Mouse (Mus musculus) intestine, embryonic 15.5 days (tissue): ENCODE measurements around the gene Cfd. TPM values are rescaled to one million over a fixed set of nuclear protein-coding genes. Genes with fewer than 3 reads are reported as not detected.

ENCODE experiments used
- ATAC-seq: fragments of 200-750 bp; cut with Nextera tagmentation; 2 replicates; pipeline ENCODE4 v1.8.0; 2017; ENCODE audit warnings: moderate TSS enrichment, moderate library complexity
- H3K27ac ChIP-seq: fragments of 300-500 bp; sonication (generic); 2 replicates; pipeline ENCODE4 v1.5.1; 2015; ENCODE audit warnings: mild to moderate bottlenecking, inconsistent platforms
- H3K27me3 ChIP-seq: fragments of 300-500 bp; sonication (generic); replicated peaks from 2 replicates; pipeline ENCODE4 v1.6.1; 2015; ENCODE audit warnings: inconsistent platforms
- H3K36me3 ChIP-seq: fragments of 300-500 bp; sonication (generic); 2 replicates; pipeline ENCODE4 v1.6.1; 2015; ENCODE audit warnings: inconsistent platforms
- H3K4me1 ChIP-seq: fragments of 300-500 bp; sonication (generic); replicated peaks from 2 replicates; pipeline ENCODE4 v1.6.1; 2015; ENCODE audit warnings: inconsistent platforms
- H3K4me2 ChIP-seq: fragments of 300-500 bp; sonication (generic); replicated peaks from 2 replicates; pipeline ENCODE4 v1.6.1; 2015; ENCODE audit warnings: mild to moderate bottlenecking, inconsistent platforms
- H3K4me3 ChIP-seq: fragments of 300-500 bp; sonication (generic); replicated peaks from 2 replicates; pipeline ENCODE4 v1.5.1; 2015; ENCODE audit warnings: inconsistent platforms
- H3K9ac ChIP-seq: fragments of 300-500 bp; sonication (generic); 2 replicates; pipeline ENCODE4 v1.6.1; 2015; ENCODE audit warnings: inconsistent platforms
- H3K9me3 ChIP-seq: fragments of 300-500 bp; sonication (generic); 2 replicates; pipeline ENCODE4 v1.6.1; 2016; ENCODE audit warnings: inconsistent platforms
- WGBS: fragments of 180-500 bp; shearing (Covaris S2); methylation state at CpG from one replicate; pipeline ENCODE4 v1.1.7; 2015; 5-methylcytosine and 5-hydroxymethylcytosine counted together
- polyA plus RNA-seq: library from polyadenylated mRNA; unstranded; fragments of >200 nt; fragmentation: Nextera tagmentation; extraction: Ambion mirVana; gene quantifications from 2 replicates; pipeline ENCODE4 v1.2.1, GENCODE M21; 2015

Cfd gene
- polyA plus RNA-seq, 1 experiment from 2014 or later, result not detected

DNA sequence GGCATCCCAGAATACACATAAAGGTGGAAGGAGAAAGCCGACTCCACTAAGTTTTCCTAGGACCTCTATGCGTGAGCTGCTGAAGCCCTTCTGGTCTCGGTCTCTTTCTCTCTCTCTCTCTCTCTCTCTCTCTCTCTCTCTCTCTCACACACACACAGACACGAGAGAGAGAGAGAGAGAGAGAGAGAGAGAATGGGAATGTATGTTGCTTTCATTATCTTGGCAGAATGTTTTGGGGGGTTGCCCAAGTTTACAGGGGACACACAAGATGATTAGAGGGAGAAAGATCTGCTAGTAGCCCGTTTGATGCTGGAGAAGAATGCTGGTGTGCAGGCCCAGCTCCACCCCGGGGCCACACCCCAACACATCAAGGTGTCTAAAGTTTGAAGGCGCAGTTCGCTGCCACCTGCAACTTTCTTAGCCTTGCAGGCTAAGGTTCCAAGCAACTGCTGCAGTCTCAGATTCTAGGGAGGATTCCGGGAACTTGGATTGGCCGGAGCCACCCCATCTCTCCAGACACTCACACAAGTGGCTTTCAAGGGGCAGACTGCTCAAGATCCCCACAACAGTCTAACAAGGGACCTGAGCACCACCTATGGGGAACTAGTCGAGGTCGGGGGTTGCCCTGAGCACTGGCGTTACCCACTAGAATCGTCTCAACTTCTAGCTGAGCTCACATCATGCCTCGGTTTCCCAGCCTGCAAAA lies 35.3 kb downstream of the Cfd start:
- H3K4me3 ChIP-seq, result peak overlapping the region; percentile 98
- WGBS, result 5% methylated on average over 14 of the region's 15 CpGs
- peak overlapping the region; percentile 96 for H3K27ac ChIP-seq
- peak overlapping the region; percentile 92 for H3K4me2 ChIP-seq
- H3K4me1 ChIP-seq, result peaks cover 42% of the 10 kb centered on the region
- peaks cover 4% of the 10 kb centered on the region; the same call in 1 of the 2 replicates for H3K36me3 ChIP-seq
- peak; percentile 6; the same call in 1 of the 2 replicates for ATAC-seq
- H3K27me3 ChIP-seq, result peaks cover 25% of the 10 kb centered on the region
- H3K9me3 ChIP-seq, result no peaks in the 10 kb centered on the region
- peak overlapping the region; percentile 97 for H3K9ac ChIP-seq

GRCm38 (mm10) chr10:79926491-79927323 lies 36.1 kb downstream of the Cfd start, which contains the start of gene Arid3a:
Gene Arid3a, plus strand, starts transcription at chr10:79927043.
- H3K4me3 ChIP-seq, result peak within 1 kb of the TSS; percentile 98
- H3K9me3 ChIP-seq, result no peaks in the 10 kb centered on the region
- peak within 1 kb of the TSS; percentile 96 for H3K27ac ChIP-seq
- peak within 1 kb of the TSS; percentile 97 for H3K9ac ChIP-seq
- peaks cover 18% of the 10 kb centered on the region for H3K27me3 ChIP-seq
- H3K36me3 ChIP-seq, result peaks cover 12% of the 10 kb centered on the region
- WGBS, result under 1% methylated on average over 63 of the region's 63 CpGs
- H3K4me1 ChIP-seq, result peaks cover 40% of the 10 kb centered on the region
- peak; percentile 86 for ATAC-seq
- H3K4me2 ChIP-seq, result peak within 1 kb of the TSS; percentile 92

DNA sequence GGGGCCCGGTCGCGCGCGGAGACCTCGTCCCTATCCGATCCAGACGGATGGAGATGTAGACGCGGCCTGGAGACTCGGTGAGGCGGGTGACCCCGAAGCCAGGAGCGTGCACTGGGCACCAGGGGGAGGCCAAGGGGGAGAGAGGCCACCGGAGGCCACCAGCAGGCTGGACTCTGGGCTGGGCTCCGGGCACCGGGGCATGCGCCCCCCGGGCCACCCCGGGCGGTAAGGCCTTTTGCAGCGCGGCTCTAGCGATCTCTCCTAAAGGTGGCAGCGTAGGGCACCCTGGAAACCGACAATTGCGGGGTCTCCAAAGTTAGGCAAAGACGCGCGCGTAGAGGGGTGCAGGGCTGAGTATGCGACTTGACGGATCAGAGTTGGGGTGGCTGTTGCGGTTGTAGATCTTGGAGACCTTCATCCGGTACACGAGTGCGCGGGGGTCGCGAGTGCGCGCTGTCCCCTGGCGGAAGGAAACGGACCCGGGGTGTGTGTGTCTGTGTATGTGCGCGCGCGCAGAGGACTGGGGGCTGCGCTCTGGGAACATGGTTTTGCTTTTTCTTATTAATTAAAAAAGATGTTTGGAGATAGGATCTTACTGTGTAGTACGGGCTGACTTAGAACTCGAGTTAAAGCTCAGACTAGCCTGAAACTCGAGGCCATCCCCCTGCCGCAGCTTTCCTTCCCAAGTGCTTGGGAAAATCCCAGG lies 36.8 kb downstream of the Cfd start:
- Histone ChIP-seq H3K4me2 (peak overlapping the region; percentile 92), H3K9ac (peak overlapping the region; percentile 97), H3K27ac (peak overlapping the region; percentile 96), H3K4me3 (peak overlapping the region; percentile 98), H3K36me3 (peaks cover 20% of the 10 kb centered on the region), H3K4me1 (peaks cover 46% of the 10 kb centered on the region), H3K9me3 (no peaks in the 10 kb centered on the region), H3K27me3 (peaks cover 10% of the 10 kb centered on the region)
- WGBS, result under 1% methylated on average over 54 of the region's 54 CpGs
- peak; percentile 36 for ATAC-seq

DNA sequence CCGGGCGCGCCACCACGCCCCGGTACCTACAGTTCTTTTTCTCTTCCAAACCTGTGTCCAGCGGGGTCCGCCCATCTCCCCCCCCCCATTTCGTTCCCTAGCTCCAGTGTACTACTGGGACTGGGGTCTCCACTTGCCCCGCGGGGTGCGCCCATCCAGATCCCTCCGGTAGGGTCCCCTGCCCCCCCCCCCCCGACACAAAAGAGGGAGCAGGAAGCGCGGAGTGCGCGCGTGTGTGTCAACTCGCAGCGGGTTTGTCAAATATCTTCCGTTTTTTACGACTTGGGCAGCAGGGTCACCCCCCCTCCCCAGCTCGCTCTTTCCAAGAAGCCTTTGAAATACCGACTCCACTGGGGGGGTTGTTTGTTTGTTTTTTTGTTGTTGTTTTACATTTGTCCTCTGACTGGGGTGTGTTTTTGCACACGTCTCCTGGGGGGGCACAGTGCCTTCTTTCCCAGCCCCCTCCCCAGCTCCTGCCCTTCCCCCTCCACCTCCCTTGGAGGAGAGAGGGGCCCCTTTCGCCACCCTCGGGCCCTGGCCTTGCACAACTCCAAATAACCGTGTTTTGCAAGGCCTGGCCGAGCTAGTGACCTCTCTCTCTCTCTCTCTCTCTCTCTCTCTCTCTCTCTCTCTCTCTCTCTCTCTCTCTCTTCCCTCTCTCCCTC lies 37.5 kb downstream of the Cfd start:
- peak overlapping the region; percentile 97 for H3K9ac ChIP-seq
- H3K4me3 ChIP-seq, result peak overlapping the region; percentile 98
- H3K36me3 ChIP-seq, result peaks cover 21% of the 10 kb centered on the region
- H3K27me3 ChIP-seq, result peaks cover 3% of the 10 kb centered on the region; the same call in 1 of the 2 replicates
- H3K4me2 ChIP-seq, result peak overlapping the region; percentile 92
- WGBS, result 1% methylated on average over 29 of the region's 29 CpGs
- H3K4me1 ChIP-seq, result peaks cover 53% of the 10 kb centered on the region
- no peaks in the 10 kb centered on the region for H3K9me3 ChIP-seq
- peak; percentile 2; the same call in 1 of the 2 replicates for ATAC-seq
- H3K27ac ChIP-seq, result peak overlapping the region; percentile 96

DNA sequence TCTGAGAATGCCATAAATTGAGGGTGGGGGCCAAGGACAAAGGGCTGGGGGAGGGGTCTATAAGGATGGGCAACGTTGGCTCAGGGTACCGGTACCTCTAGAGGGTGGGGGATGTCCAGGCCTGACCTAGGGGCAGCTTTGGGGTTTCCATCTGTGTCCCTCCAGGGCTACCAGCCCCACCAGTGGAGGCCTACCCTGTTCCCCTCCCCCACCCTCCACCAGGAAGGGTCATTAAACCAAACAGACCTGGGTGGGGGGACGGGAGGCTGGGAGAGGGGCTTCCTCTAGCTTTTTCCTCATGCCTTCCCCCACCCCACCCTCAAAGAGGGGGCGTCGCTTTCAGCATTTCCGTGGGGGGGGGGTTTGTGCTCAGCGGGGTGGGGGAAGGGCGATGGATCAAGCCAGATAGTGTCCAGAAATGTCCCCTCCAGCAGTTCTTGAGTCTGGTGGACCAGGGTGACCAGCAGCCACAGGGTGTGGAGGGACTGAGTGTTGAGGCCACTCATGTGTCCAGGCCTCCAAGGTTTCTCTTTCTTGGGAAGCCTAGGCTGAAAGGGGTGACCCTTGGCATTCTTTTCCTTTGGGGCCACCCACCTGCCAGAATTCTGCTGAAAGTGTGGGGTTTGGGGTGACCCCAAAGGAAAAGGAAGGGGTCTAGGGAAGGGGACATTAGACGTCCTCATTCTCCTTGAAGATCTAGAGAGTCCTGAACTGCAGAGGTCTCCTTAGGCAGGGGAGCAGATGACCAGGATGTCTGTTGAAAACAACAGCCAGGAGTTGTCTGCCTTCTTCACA lies 38.5 kb downstream of the Cfd start:
- H3K27ac ChIP-seq, result peak overlapping the region; percentile 66
- no peaks in the 10 kb centered on the region for H3K9me3 ChIP-seq
- 14% methylated on average over 9 of the region's 9 CpGs for WGBS
- peak overlapping the region; percentile 98 for H3K4me3 ChIP-seq
- H3K4me1 ChIP-seq, result peaks cover 62% of the 10 kb centered on the region
- peak overlapping the region; percentile 36 for H3K9ac ChIP-seq
- H3K36me3 ChIP-seq, result peaks cover 21% of the 10 kb centered on the region
- H3K27me3 ChIP-seq, result no peaks in the 10 kb centered on the region
- H3K4me2 ChIP-seq, result peak overlapping the region; percentile 92
- ATAC-seq, result no peak

DNA sequence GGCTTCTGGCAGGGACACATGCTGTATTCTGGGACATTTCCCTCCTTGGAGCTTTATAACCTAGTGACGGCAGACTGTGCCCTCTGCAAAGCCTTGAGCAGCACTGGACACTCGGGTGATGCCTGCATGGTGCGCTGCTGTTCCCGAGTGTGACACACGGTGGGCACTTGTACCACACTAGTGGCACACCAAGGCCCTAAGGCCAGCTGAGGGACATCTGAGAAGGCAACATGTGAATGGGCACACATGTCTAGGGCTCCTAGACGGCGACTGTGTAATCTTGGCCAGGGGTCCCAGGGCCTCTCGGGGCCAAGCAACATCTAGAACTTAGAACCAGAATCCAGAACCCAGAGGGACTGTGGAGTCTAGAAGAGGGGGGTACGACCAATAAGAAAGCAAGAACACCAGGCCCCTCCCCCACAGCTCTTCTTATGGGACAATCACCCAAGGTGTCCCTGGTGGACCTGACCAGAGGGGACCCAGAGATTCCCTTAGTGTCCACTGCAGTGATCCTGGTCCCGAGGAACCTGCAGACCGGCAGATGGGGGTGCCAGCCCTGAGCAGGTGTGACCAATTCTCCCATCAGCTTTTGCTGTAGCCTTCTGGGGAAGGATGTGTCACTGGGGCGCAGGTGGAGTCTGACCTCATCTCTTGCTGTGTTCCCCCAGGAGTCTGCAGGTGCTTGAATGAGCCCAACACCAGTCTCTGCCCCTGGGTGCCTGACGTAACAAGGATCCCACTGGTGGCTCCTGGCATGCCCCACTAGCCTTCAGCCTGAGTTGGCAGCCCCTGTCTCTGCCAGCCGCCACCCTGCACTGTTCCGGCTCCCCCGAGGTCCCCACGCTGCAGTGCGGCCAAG lies 39.5 kb downstream of the Cfd start:
- 84% methylated on average over 18 of the region's 18 CpGs for WGBS
- Histone ChIP-seq H3K4me2 (peak overlapping the region; percentile 92), H3K4me3 (0 out of 2 replicates have a peak overlapping the region, but pooled peaks have one; percentile 2), H3K9ac (no peak overlapping the region), H3K27me3 (no peaks in the 10 kb centered on the region), H3K27ac (no peak overlapping the region), H3K9me3 (no peaks in the 10 kb centered on the region), H3K4me1 (peaks cover 66% of the 10 kb centered on the region), H3K36me3 (peaks cover 22% of the 10 kb centered on the region)
- no peak for ATAC-seq

DNA sequence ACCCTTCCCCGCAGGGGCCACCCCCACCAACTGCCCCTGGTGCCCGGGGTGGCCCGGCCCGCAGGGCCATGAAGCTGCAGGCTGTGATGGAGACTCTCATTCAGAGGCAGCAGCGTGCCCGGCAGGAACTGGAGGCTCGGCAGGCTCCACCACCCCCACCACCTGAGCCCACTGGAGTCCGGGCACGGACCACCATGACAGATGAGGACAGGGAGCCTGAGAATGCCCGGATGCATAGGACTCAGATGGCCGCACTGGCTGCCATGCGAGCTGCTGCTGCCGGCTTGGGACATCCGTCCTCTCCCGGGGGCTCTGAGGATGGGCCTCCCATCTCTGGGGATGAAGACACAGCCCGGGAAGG lies 40.2 kb downstream of the Cfd start:
- Histone ChIP-seq H3K27ac (no peak overlapping the region), H3K4me1 (peaks cover 68% of the 10 kb centered on the region), H3K4me2 (no peak overlapping the region), H3K9ac (no peak overlapping the region), H3K4me3 (no peak overlapping the region), H3K9me3 (no peaks in the 10 kb centered on the region), H3K27me3 (no peaks in the 10 kb centered on the region), H3K36me3 (peaks cover 26% of the 10 kb centered on the region)
- ATAC-seq, result no peak
- WGBS, result 89% methylated on average over 16 of the region's 16 CpGs

DNA sequence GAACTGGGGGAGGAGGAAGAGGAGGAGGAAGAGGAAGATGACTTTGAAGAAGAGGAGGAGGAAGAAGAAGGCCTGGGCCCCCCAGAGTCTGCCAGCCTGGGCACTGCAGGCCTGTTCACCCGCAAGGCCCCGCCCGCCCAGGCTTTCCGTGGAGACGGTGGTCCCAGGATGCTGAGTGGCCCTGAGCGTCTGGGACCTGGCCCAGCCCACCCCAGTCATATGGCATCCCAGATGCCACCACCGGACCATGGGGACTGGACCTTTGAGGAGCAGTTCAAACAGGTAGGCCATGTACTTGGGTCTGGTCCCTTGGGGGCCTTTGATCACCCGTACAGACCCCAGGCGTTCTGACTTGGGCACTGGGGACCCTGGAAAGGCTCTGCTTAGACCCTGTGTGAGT lies 41.1 kb downstream of the Cfd start:
- Histone ChIP-seq H3K4me3 (no peak overlapping the region), H3K4me2 (no peak overlapping the region), H3K36me3 (peaks cover 28% of the 10 kb centered on the region), H3K27me3 (no peaks in the 10 kb centered on the region), H3K9ac (peak overlapping the region; percentile 5; the same call in 1 of the 2 replicates), H3K4me1 (peaks cover 70% of the 10 kb centered on the region), H3K27ac (no peak overlapping the region), H3K9me3 (no peaks in the 10 kb centered on the region)
- ATAC-seq, result no peak
- 86% methylated on average over 9 of the region's 9 CpGs for WGBS

GRCm38 (mm10) chr10:79932736-79933135 lies 42.1 kb downstream of the Cfd start:
- 22% methylated on average over 8 of the region's 8 CpGs for WGBS
- Histone ChIP-seq H3K4me3 (no peak overlapping the region), H3K4me1 (peaks cover 78% of the 10 kb centered on the region), H3K4me2 (0 out of 2 replicates have a peak overlapping the region, but pooled peaks have one; percentile 24), H3K27ac (peak overlapping the region; percentile 67), H3K36me3 (peaks cover 29% of the 10 kb centered on the region), H3K27me3 (no peaks in the 10 kb centered on the region), H3K9me3 (no peaks in the 10 kb centered on the region), H3K9ac (peak overlapping the region; percentile 18; the same call in 1 of the 2 replicates)
- no peak for ATAC-seq

DNA sequence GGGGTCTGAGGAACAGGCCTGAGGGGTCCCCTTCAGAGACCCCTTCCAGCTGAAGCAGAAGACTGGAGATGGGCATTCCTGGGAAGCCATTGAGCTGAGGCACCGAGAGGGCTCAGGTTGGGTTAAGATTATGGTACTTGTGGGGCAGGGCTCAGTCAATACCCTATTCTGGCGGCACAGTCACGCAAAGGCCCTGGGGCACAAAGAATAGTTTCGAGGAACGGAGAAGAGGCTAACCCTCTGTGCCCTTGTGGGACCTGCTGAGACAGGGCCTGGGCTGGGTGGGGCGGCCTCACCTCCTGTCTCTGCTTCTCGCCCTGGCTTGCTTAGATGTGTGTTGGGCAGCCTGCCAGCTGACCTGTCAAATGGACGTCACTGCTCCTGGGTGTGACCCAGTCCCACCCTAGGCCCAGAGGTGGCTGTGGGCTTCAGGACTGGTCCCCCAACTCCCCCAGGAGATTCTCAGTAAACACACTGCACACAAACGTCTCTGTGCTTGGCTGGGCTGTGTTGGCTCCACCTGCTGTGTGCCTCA lies 42.6 kb downstream of the Cfd start:
- ATAC-seq, result no peak
- Histone ChIP-seq H3K9me3 (no peaks in the 10 kb centered on the region), H3K4me3 (no peak overlapping the region), H3K27ac (peak overlapping the region; percentile 67), H3K9ac (0 out of 2 replicates have a peak overlapping the region, but pooled peaks have one; percentile 18), H3K4me2 (0 out of 2 replicates have a peak overlapping the region, but pooled peaks have one; percentile 24), H3K36me3 (peaks cover 34% of the 10 kb centered on the region), H3K4me1 (peaks cover 83% of the 10 kb centered on the region), H3K27me3 (no peaks in the 10 kb centered on the region)
- 61% methylated on average over 9 of the region's 9 CpGs for WGBS
